12 mouse cellular contexts compared by ENCODE assay signal in genomic region chr4:155140150-155140549, GRCm38 (mm10). TPM values are rescaled to one million over a fixed set of nuclear protein-coding genes. Genes with fewer than 3 reads are reported as not detected.
A peak's percentile ranks its signal among the peaks of the same experiment; 100 is the strongest.
DNase-seq lines count a peak whose midpoint lies in the region; ATAC-seq and TF ChIP-seq lines count a peak whose summit lies in the region.
"Had no signal": no experiment of that assay in that cellular context is flagged by ENCODE, and none has a peak within 500 bp of the region (broad histone marks: within the 10 kb centered on the region; RNA-seq: fewer than 3 reads in every experiment).

No protein-coding gene starts in this region.

- H3K9me3 ChIP-seq in heart, postnatal 0 days (replicated peaks; ENCODE audit: control insufficient read depth, low read length), result no peaks in the 10 kb centered on the region
- no peaks in the 10 kb centered on the region for H3K9me3 ChIP-seq in neural tube, embryonic 13.5 days
- H3K9me3 ChIP-seq in neural tube, embryonic 15.5 days (replicated peaks), result no peaks in the 10 kb centered on the region
- H3K9me3 ChIP-seq in hindbrain, embryonic 12.5 days (replicated peaks), result no peaks in the 10 kb centered on the region
- H3K9me3 ChIP-seq: midbrain, embryonic 12.5 days had no signal

- peak; percentile 59 for DNase-seq in gastrocnemius, adult 2 months
- DNase-seq in gastrocnemius, postnatal 10 days, result no peak
- DNase-seq in heart, postnatal 0 days (ENCODE audit: low spot score), result no peak
- DNase-seq in heart, postnatal 4 days, result no peak
- DNase-seq in T-cell, adult 2 months (ENCODE audit: low spot score), result no peak
- DNase-seq: cerebellum, adult 11 months had no signal

- peaks cover 40% of the 10 kb centered on the region for H3K4me1 ChIP-seq in heart, postnatal 0 days (ENCODE audit: control insufficient read depth, insufficient read depth)
- peaks cover 44% of the 10 kb centered on the region for H3K4me1 ChIP-seq in neural tube, embryonic 13.5 days (replicated peaks)
- peaks cover 36% of the 10 kb centered on the region for H3K4me1 ChIP-seq in neural tube, embryonic 15.5 days
- H3K4me1 ChIP-seq in hindbrain, embryonic 12.5 days, result peaks cover 46% of the 10 kb centered on the region

- ATAC-seq in heart, postnatal 0 days (ENCODE audit: insufficient read depth, low read depth), result no peak
- ATAC-seq in neural tube, embryonic 13.5 days (ENCODE audit: low read depth), result no peak
- no peak for ATAC-seq in neural tube, embryonic 15.5 days (ENCODE audit: low FRiP score)
- ATAC-seq in hindbrain, embryonic 12.5 days (ENCODE audit: low FRiP score), result no peak
- ATAC-seq: activated CD4-positive, CD25-positive, alpha-beta regulatory T cell, adult 4 months had no signal

- peak overlapping the region; percentile 90 for H3K27ac ChIP-seq in gastrocnemius, adult 2 months
- H3K27ac ChIP-seq in heart, postnatal 0 days (ENCODE audit: low read depth), result peak overlapping the region; percentile 61
- H3K27ac ChIP-seq in neural tube, embryonic 13.5 days (replicated peaks), result 0 out of 2 replicates have a peak overlapping the region, but pooled peaks have one; percentile 9
- no peak overlapping the region; the same call in 1 of the 2 replicates for H3K27ac ChIP-seq in neural tube, embryonic 15.5 days (replicated peaks)
- no peak overlapping the region for H3K27ac ChIP-seq in hindbrain, embryonic 12.5 days
- H3K27ac ChIP-seq: macrophage; midbrain, embryonic 12.5 days had no signal

- H3K4me2 ChIP-seq in heart, postnatal 0 days (ENCODE audit: low read depth, low read length), result no peak overlapping the region
- no peak overlapping the region for H3K4me2 ChIP-seq in neural tube, embryonic 13.5 days
- H3K4me2 ChIP-seq in neural tube, embryonic 15.5 days, result no peak overlapping the region
- H3K4me2 ChIP-seq in hindbrain, embryonic 12.5 days (replicated peaks), result no peak overlapping the region
- H3K4me2 ChIP-seq: midbrain, embryonic 12.5 days had no signal

- no peaks in the 10 kb centered on the region for H3K36me3 ChIP-seq in heart, postnatal 0 days (replicated peaks; ENCODE audit: control insufficient read depth, insufficient read depth, low read length)
- H3K36me3 ChIP-seq in neural tube, embryonic 13.5 days, result no peaks in the 10 kb centered on the region
- H3K36me3 ChIP-seq in neural tube, embryonic 15.5 days, result no peaks in the 10 kb centered on the region
- H3K36me3 ChIP-seq in hindbrain, embryonic 12.5 days, result no peaks in the 10 kb centered on the region
- H3K36me3 ChIP-seq: midbrain, embryonic 12.5 days had no signal

- H3K9ac ChIP-seq in heart, postnatal 0 days (replicated peaks; ENCODE audit: low read depth, low read length), result 0 out of 2 replicates have a peak overlapping the region, but pooled peaks have one; percentile 6
- H3K9ac ChIP-seq in neural tube, embryonic 13.5 days, result no peak overlapping the region
- no peak overlapping the region for H3K9ac ChIP-seq in neural tube, embryonic 15.5 days (replicated peaks)
- H3K9ac ChIP-seq in hindbrain, embryonic 12.5 days, result no peak overlapping the region
- H3K9ac ChIP-seq: midbrain, embryonic 12.5 days had no signal

- 58% methylated on average over 2 of the region's 2 CpGs for WGBS in heart, postnatal 0 days
- 79% methylated on average over 2 of the region's 2 CpGs for WGBS in neural tube, embryonic 13.5 days
- WGBS in neural tube, embryonic 15.5 days, result 68% methylated on average over 2 of the region's 2 CpGs
- 80% methylated on average over 2 of the region's 2 CpGs for WGBS in hindbrain, embryonic 12.5 days

- no peak for TF ChIP-seq CTCF in gastrocnemius, adult 2 months (IDR thresholded peaks at IDR 0.05)
- no peak for TF ChIP-seq CTCF in heart, postnatal 0 days (IDR thresholded peaks at IDR 0.05; ENCODE audit: low read depth)

- intact Hi-C loops in gastrocnemius, adult 2 months (cut with DNase I), result no loop called here

- peak overlapping the region; percentile 57 for H3K4me3 ChIP-seq in gastrocnemius, adult 2 months
- H3K4me3 ChIP-seq in heart, postnatal 0 days (ENCODE audit: low read depth, low read length), result no peak overlapping the region
- no peak overlapping the region for H3K4me3 ChIP-seq in neural tube, embryonic 13.5 days
- no peak overlapping the region for H3K4me3 ChIP-seq in neural tube, embryonic 15.5 days (replicated peaks)
- no peak overlapping the region for H3K4me3 ChIP-seq in hindbrain, embryonic 12.5 days
- H3K4me3 ChIP-seq: midbrain, embryonic 12.5 days had no signal

- no peaks in the 10 kb centered on the region for H3K27me3 ChIP-seq in heart, postnatal 0 days (ENCODE audit: control insufficient read depth, insufficient read depth, low read length)
- no peaks in the 10 kb centered on the region for H3K27me3 ChIP-seq in neural tube, embryonic 13.5 days
- H3K27me3 ChIP-seq in neural tube, embryonic 15.5 days (replicated peaks), result no peaks in the 10 kb centered on the region
- H3K27me3 ChIP-seq in hindbrain, embryonic 12.5 days, result no peaks in the 10 kb centered on the region; the same call in 1 of the 2 replicates
- H3K27me3 ChIP-seq: midbrain, embryonic 12.5 days had no signal

- no peak for TF ChIP-seq EP300 in heart, postnatal 0 days (IDR thresholded peaks at IDR 0.05; ENCODE audit: low read depth)

RNA-seq across cellular contexts. Expression of gene Morn1, which starts 53.8 kb away (rescaled TPM):
- total RNA-seq in gastrocnemius, adult 2 months (2021), result 1 to 10 TPM; 1.3 TPM
- 1 to 10 TPM; 2.6 to 4.3 TPM for total RNA-seq in gastrocnemius, postnatal 10 days (2021)
- 5.7 TPM in 1 of 2 replicates, not detected in the other for total RNA-seq in heart, postnatal 0 days (2014; rRNA removed; ENCODE audit: low replicate concordance)
- polyA plus RNA-seq in heart, postnatal 0 days (2015; fragmentation: Nextera tagmentation; extraction: Ambion mirVana), result 1.8 and 2.4 TPM in 2 replicates
- 1 to 10 TPM; 2.8 to 3.0 TPM for total RNA-seq in heart, postnatal 4 days (2021)
- polyA plus RNA-seq in neural tube, embryonic 13.5 days (2015; fragmentation: Nextera tagmentation; extraction: Ambion mirVana), result 5.6 and 5.7 TPM in 2 replicates
- polyA plus RNA-seq in neural tube, embryonic 15.5 days (2015; fragmentation: Nextera tagmentation; extraction: Ambion mirVana), result 6.4 and 6.7 TPM in 2 replicates
- polyA plus RNA-seq in hindbrain, embryonic 12.5 days (2016; fragmentation: Nextera tagmentation; extraction: Ambion mirVana), result 7.7 and 8.0 TPM in 2 replicates

RNA-seq across cellular contexts. Expression of gene Rer1, which starts 54.0 kb away (rescaled TPM):
- 10 to 100 TPM; 54.8 to 59.3 TPM for total RNA-seq in gastrocnemius, adult 2 months (2021)
- 10 to 100 TPM; 49.0 to 58.1 TPM for total RNA-seq in gastrocnemius, postnatal 10 days (2021)
- 96.1 and 126 TPM in 2 replicates for total RNA-seq in heart, postnatal 0 days (2014; rRNA removed; ENCODE audit: low replicate concordance)
- 116 and 123 TPM in 2 replicates for polyA plus RNA-seq in heart, postnatal 0 days (2015; fragmentation: Nextera tagmentation; extraction: Ambion mirVana)
- 10 to 100 TPM; 76.1 to 78.4 TPM for total RNA-seq in heart, postnatal 4 days (2021)
- polyA plus RNA-seq in neural tube, embryonic 13.5 days (2015; fragmentation: Nextera tagmentation; extraction: Ambion mirVana), result 136 and 141 TPM in 2 replicates
- 130 and 139 TPM in 2 replicates for polyA plus RNA-seq in neural tube, embryonic 15.5 days (2015; fragmentation: Nextera tagmentation; extraction: Ambion mirVana)
- polyA plus RNA-seq in hindbrain, embryonic 12.5 days (2016; fragmentation: Nextera tagmentation; extraction: Ambion mirVana), result 130 and 137 TPM in 2 replicates

Comparison
In these comparisons a context has a peak if more than half of its experiments do, and no peak if none do; other contexts are left out.
1. H3K27ac ChIP-seq: peak in gastrocnemius, adult 2 months (single experiment), heart, postnatal 0 days (single experiment) and neural tube, embryonic 13.5 days (single experiment); none in neural tube, embryonic 15.5 days (single experiment) and hindbrain, embryonic 12.5 days (single experiment).